Mouse (Mus musculus): Measurements from ENCODE around the gene Ube2q1.

Ube2q1 gene

DNA sequence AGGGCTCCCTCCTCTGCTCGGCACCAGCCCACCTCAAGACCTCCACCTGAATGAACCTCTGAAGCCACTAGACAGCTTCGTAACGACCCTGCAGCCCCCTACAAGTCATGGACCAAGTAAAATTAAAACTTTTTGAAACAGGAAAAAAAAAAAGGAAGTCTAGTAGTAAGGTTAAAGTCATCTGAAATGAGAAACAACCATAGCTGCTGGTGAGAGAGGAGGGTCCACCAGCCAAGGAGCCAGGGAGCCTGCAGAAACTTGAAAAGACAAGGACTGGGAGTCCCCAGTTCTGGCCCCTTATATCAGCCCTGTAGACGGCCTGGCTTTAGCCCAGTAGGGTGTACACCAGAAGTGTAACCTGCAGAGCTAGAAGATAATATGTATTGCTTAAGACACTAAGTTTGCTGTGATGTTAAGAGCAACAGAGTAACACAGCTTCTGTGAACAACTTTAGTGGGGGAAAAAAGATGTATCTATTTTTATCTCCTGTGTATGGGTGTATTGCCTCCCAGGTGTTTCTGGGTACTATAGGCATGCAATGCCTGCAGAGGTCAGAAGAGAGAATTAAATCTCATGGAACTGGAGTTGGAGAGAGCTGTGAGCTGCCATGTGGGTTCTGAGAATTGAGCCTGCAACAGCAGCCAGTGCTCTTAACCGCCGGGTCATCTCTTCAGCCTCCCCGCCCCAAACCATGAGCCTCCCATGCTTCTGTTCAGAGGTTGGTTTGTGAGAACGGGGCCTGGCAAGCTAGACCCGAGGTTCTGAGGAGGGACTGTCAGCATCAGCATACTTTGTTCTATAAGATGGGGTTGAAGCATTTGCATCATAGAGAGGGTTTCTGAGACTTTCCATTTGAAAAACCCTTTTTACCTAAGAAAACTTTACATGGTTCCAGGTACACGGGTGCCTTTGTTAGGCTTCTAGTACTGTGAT is 48.4 kb downstream of the Ube2q1 start:
- DNase-seq (ENCODE audit: low spot score), result no peak

DNA sequence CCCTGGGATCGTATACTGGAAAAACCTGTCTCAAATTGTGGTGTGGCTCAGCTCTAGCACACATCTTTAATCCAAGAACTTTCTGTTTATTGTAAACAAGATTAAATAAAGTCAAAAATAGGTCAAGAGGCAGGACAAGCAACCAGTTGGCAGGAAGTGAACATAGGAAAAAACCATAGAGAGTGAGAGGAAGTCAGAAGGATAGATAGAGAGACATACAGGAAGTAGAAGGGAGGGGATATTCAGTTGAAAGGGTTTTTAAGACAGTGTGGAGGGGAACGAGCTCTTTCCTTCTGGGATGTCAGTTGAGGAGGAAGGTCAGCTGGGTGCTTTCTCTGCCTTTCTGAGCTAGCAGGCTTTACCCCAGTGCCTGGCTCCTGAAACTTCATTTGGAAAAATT is 50.2 kb downstream of the Ube2q1 start:
- DNase-seq (ENCODE audit: low spot score), result no peak

DNA sequence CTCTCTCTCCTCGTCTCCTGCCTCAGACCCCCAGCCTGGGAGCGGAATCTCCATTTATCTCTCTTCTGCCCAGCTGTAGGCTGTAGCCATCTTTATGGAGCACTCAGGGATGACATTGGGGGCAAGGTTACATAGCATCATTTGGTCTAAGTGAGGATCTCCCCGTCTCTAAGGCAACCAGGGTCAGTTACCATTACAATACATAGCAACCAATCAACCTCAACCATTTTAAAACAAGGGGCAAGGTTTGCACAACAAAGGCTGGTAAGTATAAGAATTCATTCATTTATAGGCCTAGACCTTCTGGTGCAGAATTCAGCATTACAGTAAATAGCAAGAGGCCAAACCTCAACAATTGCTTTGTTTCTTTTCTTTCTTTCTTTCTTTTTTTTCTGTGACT is 52.9 kb downstream of the Ube2q1 start:
- no peak for DNase-seq (ENCODE audit: low spot score)

DNA sequence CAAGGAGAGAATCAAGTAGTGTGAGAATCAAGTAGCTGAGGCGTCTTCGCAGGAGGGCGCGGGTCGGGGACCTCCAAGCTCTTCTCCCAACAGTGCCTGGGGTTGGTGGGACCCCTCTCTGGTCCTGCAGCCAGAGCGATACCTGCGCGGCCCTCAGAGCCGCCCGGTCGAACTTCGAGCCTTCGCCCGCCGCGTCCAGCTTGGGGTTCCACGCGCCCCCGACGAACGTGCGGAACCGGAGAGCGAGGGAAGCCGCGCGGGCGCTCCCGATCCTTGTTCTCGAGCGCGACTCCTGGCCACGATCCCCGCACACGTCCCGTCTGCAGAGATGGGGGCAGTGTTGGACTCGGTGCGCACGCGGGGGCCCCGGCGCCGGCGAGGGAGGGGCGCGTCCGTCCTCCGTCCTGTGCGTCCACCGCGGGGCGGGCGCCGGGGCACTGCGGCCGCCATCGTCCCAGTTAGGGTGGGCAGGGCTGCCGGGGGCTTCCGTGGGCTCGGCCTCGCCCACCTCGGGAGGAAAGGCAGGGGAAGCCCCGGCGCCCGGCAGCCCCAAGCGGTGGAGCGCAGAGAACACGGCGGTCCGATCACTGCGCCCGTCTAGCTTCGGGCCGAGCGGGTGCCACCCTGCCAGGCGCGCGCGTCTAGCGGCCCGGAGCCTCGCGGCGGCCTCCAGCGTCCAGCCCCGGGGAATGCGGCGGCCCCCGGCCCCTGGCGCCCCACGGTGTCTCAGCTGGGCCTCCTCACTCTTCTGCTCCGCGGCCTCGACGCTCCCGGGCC is 57.6 kb downstream of the Ube2q1 start, which contains the start of gene She:
Gene She, plus strand, starts transcription at position 556 of the 777 bp plus-strand sequence.
- peak; percentile 13 for DNase-seq (ENCODE audit: low spot score)
